Mouse (Mus musculus): ENCODE results near the gene Myh10.

DNA sequence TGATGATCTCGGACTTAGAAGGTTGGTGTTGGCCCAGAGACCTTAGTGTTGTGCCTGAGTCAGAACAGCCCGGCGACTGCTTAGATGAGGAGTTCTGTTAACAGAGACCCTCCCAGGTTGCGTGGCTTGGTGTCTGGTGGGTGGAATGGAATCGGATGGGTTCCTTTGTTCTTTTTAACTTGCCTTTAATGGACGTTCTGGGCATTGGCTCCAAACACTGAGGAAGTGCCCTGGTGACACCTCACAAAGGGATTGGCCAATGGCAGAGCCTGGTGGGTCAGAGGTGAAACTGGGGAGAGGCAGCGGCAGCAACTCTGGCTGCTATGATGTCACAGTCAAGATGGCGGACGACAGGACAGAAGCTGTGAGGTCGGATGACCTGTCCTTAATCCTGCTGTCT is 99.4 kb downstream of the Myh10 start:
- no peak for TF ChIP-seq CTCF (IDR thresholded peaks at IDR 0.05; ENCODE audit: borderline replicate concordance, control insufficient read depth, extremely low read depth, insufficient read depth, low read length, poor library complexity)
- TF ChIP-seq POLR2A (IDR thresholded peaks at IDR 0.05; ENCODE audit: control insufficient read depth, extremely low read depth, insufficient read depth, low read length, poor library complexity), result no peak

Data from thymus, adult 2 months (tissue).